Mouse (Mus musculus): ENCODE measurements around the gene Dctn1.

DNA sequence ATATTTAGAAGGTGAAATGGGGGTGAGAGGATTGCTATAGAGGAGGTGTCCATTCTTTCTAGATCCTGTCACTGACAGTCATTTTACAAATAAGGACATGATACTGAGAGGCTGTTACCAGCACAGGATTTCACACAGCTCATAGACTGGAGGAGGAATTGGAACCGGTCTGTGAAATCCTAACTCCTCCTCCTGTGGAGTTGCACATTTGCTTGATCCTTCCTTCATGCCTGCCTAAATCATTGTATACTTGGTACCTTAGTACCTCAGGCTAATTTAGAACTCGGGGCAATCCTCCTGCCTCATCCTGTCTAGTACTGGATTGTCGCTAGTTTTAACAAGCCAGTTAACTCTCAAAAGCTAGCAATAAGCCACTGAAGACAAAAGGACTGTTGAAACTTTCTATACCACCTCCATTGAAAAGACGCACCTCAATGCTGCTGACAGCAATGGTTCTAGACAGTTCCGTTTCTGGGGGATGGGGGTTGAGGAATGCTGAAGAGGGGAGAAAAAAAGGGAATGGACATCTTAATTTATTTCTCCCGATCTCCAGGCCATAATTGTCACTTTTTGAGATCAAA lies 604 bp upstream of the Dctn1 start:
- no peak for TF ChIP-seq CTCF (IDR thresholded peaks at IDR 0.05; ENCODE audit: borderline replicate concordance, insufficient read depth, low read depth, low read length)
- TF ChIP-seq POLR2A (IDR thresholded peaks at IDR 0.05; ENCODE audit: borderline replicate concordance, insufficient read depth, low read length) = no peak
